Mouse (Mus musculus): Measurements from ENCODE around the gene Tmed8. TPM values are rescaled to one million over a fixed set of nuclear protein-coding genes. Genes with fewer than 3 reads are reported as not detected.

Gene Tmed8
- polyA plus RNA-seq, 1 experiment from 2014 or later: 3.8 TPM

DNA sequence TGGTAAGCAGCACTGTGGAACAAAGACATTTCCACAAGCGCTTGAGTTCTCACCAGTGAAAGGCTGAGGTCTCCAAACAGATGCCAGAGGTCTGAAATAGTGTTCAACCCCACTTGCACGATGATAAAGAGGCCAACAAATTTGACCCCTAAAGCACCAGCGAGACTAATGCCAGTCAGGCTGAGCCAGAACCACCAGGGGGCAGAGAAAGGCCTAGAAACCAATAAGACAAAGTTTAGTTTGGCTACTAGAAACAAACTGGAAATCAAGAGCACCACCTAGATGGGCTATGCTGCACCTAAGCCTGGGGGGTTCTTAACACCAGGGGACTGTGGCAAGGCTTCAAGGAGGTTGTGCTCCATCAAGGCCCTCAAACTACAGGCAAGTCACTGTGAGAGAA is 68.6 kb downstream of the Tmed8 start:
- Histone ChIP-seq H3K9ac (ENCODE audit: low read length) (no peak overlapping the region), H3K4me2 (ENCODE audit: low read length) (no peak overlapping the region), H3K4me1 (ENCODE audit: control insufficient read depth, insufficient read depth, low read length) (peaks cover 3% of the 10 kb centered on the region; the same call in 1 of the 2 replicates), H3K36me3 (ENCODE audit: control insufficient read depth, insufficient read depth, low read length) (peaks cover 28% of the 10 kb centered on the region), H3K9me3 (replicated peaks; ENCODE audit: control insufficient read depth, low read length) (no peaks in the 10 kb centered on the region), H3K4me3 (ENCODE audit: low read depth, low read length) (no peak overlapping the region), H3K27ac (ENCODE audit: low read depth, low read length) (no peak overlapping the region; the same call in 1 of the 2 replicates), H3K27me3 (replicated peaks; ENCODE audit: control insufficient read depth, insufficient read depth, low read length) (no peaks in the 10 kb centered on the region)
- WGBS: 55% methylated on average over 3 of the region's 3 CpGs
- DNase-seq (ENCODE audit: low spot score) (peak; percentile 51), ATAC-seq (peak; percentile 18; the same call in 1 of the 2 replicates)

DNA sequence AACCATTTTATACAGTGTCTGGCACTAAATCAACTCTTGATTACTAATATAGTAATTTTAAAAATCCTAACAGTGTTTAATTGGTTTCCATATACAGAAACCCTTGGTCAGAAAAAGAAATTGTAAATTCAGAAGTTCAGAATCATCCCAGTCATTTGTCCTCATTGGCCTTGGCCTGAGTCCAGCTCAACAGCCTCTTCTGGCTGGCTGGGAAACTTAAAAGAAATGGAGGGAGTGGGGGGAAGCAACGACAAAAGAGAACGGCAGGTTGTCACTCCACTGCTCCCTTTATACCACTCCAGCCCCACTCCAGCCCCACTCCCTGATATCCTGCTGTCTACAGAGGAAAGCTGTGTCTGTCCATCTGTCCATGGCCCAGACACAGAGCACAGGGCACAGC is 69.1 kb downstream of the Tmed8 start:
- DNase-seq (ENCODE audit: low spot score) (peak; percentile 35), ATAC-seq (no peak)

DNA sequence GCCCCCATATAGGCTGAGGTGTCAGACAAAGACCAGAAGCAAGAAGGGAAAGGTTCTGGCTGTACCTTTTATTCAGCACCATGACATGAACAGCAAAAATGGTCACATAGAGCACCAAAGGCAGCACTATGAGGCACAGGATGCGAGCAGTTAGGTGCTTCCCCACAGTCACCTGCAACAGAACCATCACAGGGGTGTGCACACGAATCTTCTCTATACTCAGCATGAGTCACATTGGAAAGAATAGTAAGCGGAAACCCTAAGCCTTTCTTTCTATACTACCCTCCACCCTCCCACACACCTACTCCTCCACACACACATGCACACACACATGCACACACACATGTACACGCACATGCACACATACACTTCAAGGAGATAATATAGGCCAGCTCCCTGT is 70.0 kb downstream of the Tmed8 start:
- DNase-seq (ENCODE audit: low spot score): no peak
- 92% methylated on average over 4 of the region's 4 CpGs for WGBS
- Histone ChIP-seq H3K4me1 (ENCODE audit: control insufficient read depth, insufficient read depth, low read length) (peaks cover 3% of the 10 kb centered on the region; the same call in 1 of the 2 replicates), H3K36me3 (ENCODE audit: control insufficient read depth, insufficient read depth, low read length) (peaks cover 28% of the 10 kb centered on the region), H3K27me3 (replicated peaks; ENCODE audit: control insufficient read depth, insufficient read depth, low read length) (no peaks in the 10 kb centered on the region), H3K4me2 (ENCODE audit: low read length) (no peak overlapping the region), H3K4me3 (ENCODE audit: low read depth, low read length) (no peak overlapping the region), H3K27ac (ENCODE audit: low read depth, low read length) (no peak overlapping the region), H3K9me3 (replicated peaks; ENCODE audit: control insufficient read depth, low read length) (no peaks in the 10 kb centered on the region), H3K9ac (ENCODE audit: low read length) (no peak overlapping the region)
- no peak for ATAC-seq

More for the DNA sequence above, 69.1 kb downstream of the Tmed8 start:
- Histone ChIP-seq H3K9ac (ENCODE audit: low read length) (no peak overlapping the region), H3K4me3 (ENCODE audit: low read depth, low read length) (no peak overlapping the region), H3K4me2 (ENCODE audit: low read length) (no peak overlapping the region), H3K4me1 (ENCODE audit: control insufficient read depth, insufficient read depth, low read length) (peaks cover 3% of the 10 kb centered on the region; the same call in 1 of the 2 replicates), H3K27me3 (replicated peaks; ENCODE audit: control insufficient read depth, insufficient read depth, low read length) (no peaks in the 10 kb centered on the region), H3K36me3 (ENCODE audit: control insufficient read depth, insufficient read depth, low read length) (peaks cover 28% of the 10 kb centered on the region), H3K9me3 (replicated peaks; ENCODE audit: control insufficient read depth, low read length) (no peaks in the 10 kb centered on the region), H3K27ac (ENCODE audit: low read depth, low read length) (no peak overlapping the region; the same call in 1 of the 2 replicates)
- 10% methylated on average over 2 of the region's 2 CpGs for WGBS

DNA sequence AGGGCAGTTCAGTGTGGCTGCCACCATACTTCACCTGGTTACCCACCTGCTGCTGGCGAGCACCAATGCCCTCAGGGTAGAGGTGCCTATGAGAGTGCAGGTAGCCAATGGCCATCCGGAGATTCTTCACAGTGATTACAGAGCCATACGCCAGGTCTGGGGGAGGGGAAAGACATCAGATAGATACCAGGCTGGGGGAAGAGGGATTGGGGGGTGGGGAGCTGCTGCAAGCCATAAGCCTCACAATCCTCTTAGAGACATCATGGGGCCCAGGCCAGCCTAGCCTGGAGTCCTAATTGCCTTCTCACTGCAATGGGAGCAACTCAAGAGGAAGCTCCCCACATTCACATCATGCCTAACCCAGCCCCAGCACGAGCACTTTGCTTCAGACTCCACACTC is 73.0 kb downstream of the Tmed8 start:
- Histone ChIP-seq H3K4me3 (ENCODE audit: low read depth, low read length) (no peak overlapping the region), H3K9me3 (replicated peaks; ENCODE audit: control insufficient read depth, low read length) (no peaks in the 10 kb centered on the region), H3K9ac (ENCODE audit: low read length) (no peak overlapping the region), H3K4me1 (ENCODE audit: control insufficient read depth, insufficient read depth, low read length) (peaks cover 3% of the 10 kb centered on the region; the same call in 1 of the 2 replicates), H3K36me3 (ENCODE audit: control insufficient read depth, insufficient read depth, low read length) (peaks cover 37% of the 10 kb centered on the region), H3K27ac (ENCODE audit: low read depth, low read length) (no peak overlapping the region), H3K4me2 (ENCODE audit: low read length) (no peak overlapping the region), H3K27me3 (replicated peaks; ENCODE audit: control insufficient read depth, insufficient read depth, low read length) (no peaks in the 10 kb centered on the region)
- ATAC-seq (no peak), DNase-seq (ENCODE audit: low spot score) (no peak)
- WGBS: 60% methylated on average over 4 of the region's 4 CpGs

DNA sequence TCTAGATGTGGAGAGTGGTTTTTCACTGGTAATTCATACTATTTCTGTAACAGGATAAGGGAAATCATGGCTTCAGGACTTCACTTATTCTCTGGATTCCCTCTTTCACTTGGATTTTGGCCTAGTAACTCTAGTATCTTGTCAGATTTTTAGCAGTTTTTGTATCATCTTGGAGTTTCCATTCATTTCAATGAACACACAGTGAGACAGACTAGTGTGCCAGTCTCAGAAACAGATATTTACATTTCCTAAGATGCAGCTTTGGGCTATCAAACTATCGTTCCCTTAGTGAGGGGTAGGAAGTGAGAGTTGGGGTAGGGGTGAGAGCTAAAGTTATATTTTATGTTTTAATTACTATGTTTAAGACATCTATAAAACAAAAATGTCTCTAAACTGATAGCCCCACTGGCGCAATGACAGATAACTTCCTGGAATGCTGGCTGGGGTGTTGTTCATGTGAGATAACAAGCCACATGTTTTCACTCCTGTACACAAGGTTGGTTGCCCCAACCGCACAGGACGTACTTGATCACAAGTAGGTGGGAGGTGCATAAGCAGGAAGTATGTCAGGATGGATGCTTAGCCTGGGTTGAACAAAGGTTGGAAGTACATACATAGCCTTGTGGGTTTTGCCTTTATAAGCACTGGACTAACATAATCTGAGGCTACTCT is 78.2 kb downstream of the Tmed8 start:
- ATAC-seq (no peak), DNase-seq (ENCODE audit: low spot score) (no peak)
- Histone ChIP-seq H3K4me3 (ENCODE audit: low read depth, low read length) (no peak overlapping the region), H3K9me3 (replicated peaks; ENCODE audit: control insufficient read depth, low read length) (no peaks in the 10 kb centered on the region), H3K9ac (ENCODE audit: low read length) (no peak overlapping the region), H3K27me3 (replicated peaks; ENCODE audit: control insufficient read depth, insufficient read depth, low read length) (no peaks in the 10 kb centered on the region), H3K36me3 (ENCODE audit: control insufficient read depth, insufficient read depth, low read length) (peaks cover 26% of the 10 kb centered on the region), H3K27ac (ENCODE audit: low read depth, low read length) (no peak overlapping the region), H3K4me1 (ENCODE audit: control insufficient read depth, insufficient read depth, low read length) (no peaks in the 10 kb centered on the region), H3K4me2 (ENCODE audit: low read length) (no peak overlapping the region)
- 95% methylated on average over 4 of the region's 4 CpGs for WGBS

Other genes starting within 250 kb of the Tmed8 start
- 4.3 and 5.5 TPM in 2 replicates for gene Zdhhc22, start 210.0 kb downstream of the Tmed8 start, polyA plus RNA-seq (2014; fragmentation: Nextera tagmentation; extraction: Ambion mirVana)
- 5.9 and 8.9 TPM in 2 replicates for gene Tmem63c, start 179.1 kb downstream of the Tmed8 start, polyA plus RNA-seq (2014; fragmentation: Nextera tagmentation; extraction: Ambion mirVana)
- 1.8 and 2.0 TPM in 2 replicates for gene Ngb, start 97.9 kb downstream of the Tmed8 start, polyA plus RNA-seq (2014; fragmentation: Nextera tagmentation; extraction: Ambion mirVana)
- gene Gstz1, start 53.3 kb downstream of the Tmed8 start, polyA plus RNA-seq (2014; fragmentation: Nextera tagmentation; extraction: Ambion mirVana): 31.4 and 33.8 TPM in 2 replicates
- gene Pomt2, start 52.5 kb downstream of the Tmed8 start, polyA plus RNA-seq (2014; fragmentation: Nextera tagmentation; extraction: Ambion mirVana): 12.2 and 14.8 TPM in 2 replicates
- 1.3 and 1.6 TPM in 2 replicates for gene Samd15, start 731 bp downstream of the Tmed8 start, polyA plus RNA-seq (2014; fragmentation: Nextera tagmentation; extraction: Ambion mirVana)
- gene Noxred1, start 38.3 kb upstream of the Tmed8 start, polyA plus RNA-seq (2014; fragmentation: Nextera tagmentation; extraction: Ambion mirVana): 0.72 and 1.2 TPM in 2 replicates
- gene Vipas39, start 65.8 kb upstream of the Tmed8 start, polyA plus RNA-seq (2014; fragmentation: Nextera tagmentation; extraction: Ambion mirVana): 78.2 and 87.1 TPM in 2 replicates
- gene Ahsa1, start 66.0 kb upstream of the Tmed8 start, polyA plus RNA-seq (2014; fragmentation: Nextera tagmentation; extraction: Ambion mirVana): 179 and 202 TPM in 2 replicates
- gene Ism2, start 99.3 kb upstream of the Tmed8 start, polyA plus RNA-seq (2014; fragmentation: Nextera tagmentation; extraction: Ambion mirVana): 0.83 and 0.93 TPM in 2 replicates
- 51.8 and 65.8 TPM in 2 replicates for gene Sptlc2, start 187.9 kb upstream of the Tmed8 start, polyA plus RNA-seq (2014; fragmentation: Nextera tagmentation; extraction: Ambion mirVana)
- gene Slirp, start 243.4 kb upstream of the Tmed8 start, polyA plus RNA-seq (2014; fragmentation: Nextera tagmentation; extraction: Ambion mirVana): 229 and 292 TPM in 2 replicates
- gene Alkbh1, start 243.6 kb upstream of the Tmed8 start, polyA plus RNA-seq (2014; fragmentation: Nextera tagmentation; extraction: Ambion mirVana): 25.8 and 25.9 TPM in 2 replicates